Mouse (Mus musculus): Measurements from ENCODE around the gene Fstl4. TPM values are rescaled to one million over a fixed set of nuclear protein-coding genes. Genes with fewer than 3 reads are reported as not detected.

Gene Fstl4
- polyA plus RNA-seq (2016; fragmentation: Nextera tagmentation; extraction: Ambion mirVana): 0.95 and 1.2 TPM in 2 replicates

DNA sequence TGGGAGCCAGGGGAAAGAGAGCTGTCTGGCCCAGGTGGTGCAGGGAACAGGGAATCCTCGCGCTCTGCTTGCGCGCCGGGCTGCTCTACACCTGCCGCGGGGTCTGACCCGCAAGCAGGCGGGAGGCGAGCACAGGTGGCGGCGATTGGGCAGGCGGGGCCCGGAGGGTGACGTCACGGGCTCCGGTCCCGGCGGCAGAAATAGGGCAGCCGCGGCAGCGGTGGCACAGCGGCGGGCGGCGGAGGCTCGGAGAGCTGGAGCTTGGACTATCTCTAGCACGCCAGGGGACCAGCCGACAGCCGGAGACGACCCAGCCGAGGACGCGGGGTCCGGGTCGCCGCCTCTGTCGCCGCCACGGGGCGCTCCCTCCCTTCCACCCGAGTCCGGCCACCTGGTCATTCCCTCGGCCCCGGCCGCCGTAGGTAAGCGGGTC lies at the start of gene Fstl4:
TSS of gene Fstl4 (plus strand) at position 174 of the 433 bp plus-strand sequence.
- Histone ChIP-seq H3K9ac (replicated peaks) (peak within 1 kb of the TSS; percentile 48; the same call in 1 of the 2 replicates), H3K27ac (no peak within 1 kb of the TSS), H3K4me2 (peak within 1 kb of the TSS; percentile 96), H3K4me1 (replicated peaks) (peaks cover 18% of the 10 kb centered on the region), H3K27me3 (peaks cover 80% of the 10 kb centered on the region), H3K36me3 (no peaks in the 10 kb centered on the region), H3K9me3 (no peaks in the 10 kb centered on the region), H3K4me3 (replicated peaks) (peak within 1 kb of the TSS; percentile 55)
- peak; percentile 31; the same call in 1 of the 2 replicates for ATAC-seq (ENCODE audit: insufficient number of reproducible peaks, insufficient read depth, low FRiP score, low TSS enrichment, low read depth)
- WGBS: 1% methylated on average over 48 of the region's 48 CpGs

DNA sequence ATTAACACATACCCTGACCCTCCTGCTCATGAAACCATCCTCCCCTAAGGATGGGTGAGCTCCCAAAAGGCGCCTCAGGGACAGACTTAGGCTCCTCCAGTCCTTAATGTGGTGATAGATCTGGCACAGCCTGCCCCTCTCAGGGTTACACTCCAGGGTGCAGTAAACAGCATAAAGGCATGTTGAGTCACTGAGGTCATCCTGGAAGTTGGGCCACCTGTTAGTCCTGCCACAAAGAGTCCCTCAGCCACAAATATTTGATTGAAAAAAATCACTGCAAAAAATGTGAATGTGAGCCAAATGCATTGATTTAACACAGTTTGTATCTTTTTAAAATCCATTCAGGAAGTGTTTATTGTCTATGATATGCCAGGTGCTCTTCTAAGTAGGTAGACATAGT lies 45.9 kb upstream of the Fstl4 start:
- WGBS: 46% methylated on average over 1 of the region's 1 CpGs
- Histone ChIP-seq H3K36me3 (no peaks in the 10 kb centered on the region), H3K9me3 (no peaks in the 10 kb centered on the region), H3K4me3 (replicated peaks) (no peak overlapping the region), H3K27me3 (no peaks in the 10 kb centered on the region), H3K9ac (replicated peaks) (no peak overlapping the region), H3K4me1 (replicated peaks) (no peaks in the 10 kb centered on the region; the same call in 1 of the 2 replicates), H3K4me2 (no peak overlapping the region), H3K27ac (no peak overlapping the region)
- ATAC-seq (ENCODE audit: insufficient number of reproducible peaks, insufficient read depth, low FRiP score, low TSS enrichment, low read depth): no peak

DNA sequence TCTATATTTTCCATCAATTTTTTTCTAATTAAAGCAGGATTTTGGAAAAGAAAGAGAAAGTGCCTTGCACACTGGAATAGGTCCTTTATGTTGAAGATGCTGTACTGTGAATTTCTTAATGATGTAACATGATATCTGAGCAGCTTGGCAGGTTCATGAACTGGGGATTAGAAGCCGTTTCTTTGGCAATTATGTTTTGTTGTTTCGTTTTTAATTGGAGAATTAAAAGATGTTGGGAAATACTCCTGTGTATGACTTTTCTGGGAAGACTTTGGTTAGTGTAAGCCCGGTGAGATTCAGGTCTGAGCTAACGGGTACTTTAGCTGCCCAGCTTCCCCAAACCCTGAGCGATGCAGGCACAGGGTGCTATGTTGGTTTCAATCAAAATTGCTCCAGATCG lies 43.3 kb upstream of the Fstl4 start:
- no peaks in the 10 kb centered on the region for H3K36me3 ChIP-seq
- H3K27me3 ChIP-seq: no peaks in the 10 kb centered on the region
- H3K9me3 ChIP-seq: peaks cover 1% of the 10 kb centered on the region; the same call in 1 of the 2 replicates
- 64% methylated on average over 6 of the region's 6 CpGs for WGBS
- no peak for ATAC-seq (ENCODE audit: insufficient number of reproducible peaks, insufficient read depth, low FRiP score, low TSS enrichment, low read depth)
- H3K4me3 ChIP-seq (replicated peaks): no peak overlapping the region
- no peak overlapping the region for H3K9ac ChIP-seq (replicated peaks)
- H3K4me1 ChIP-seq (replicated peaks): no peaks in the 10 kb centered on the region; the same call in 1 of the 2 replicates
- H3K27ac ChIP-seq: no peak overlapping the region
- H3K4me2 ChIP-seq: no peak overlapping the region

DNA sequence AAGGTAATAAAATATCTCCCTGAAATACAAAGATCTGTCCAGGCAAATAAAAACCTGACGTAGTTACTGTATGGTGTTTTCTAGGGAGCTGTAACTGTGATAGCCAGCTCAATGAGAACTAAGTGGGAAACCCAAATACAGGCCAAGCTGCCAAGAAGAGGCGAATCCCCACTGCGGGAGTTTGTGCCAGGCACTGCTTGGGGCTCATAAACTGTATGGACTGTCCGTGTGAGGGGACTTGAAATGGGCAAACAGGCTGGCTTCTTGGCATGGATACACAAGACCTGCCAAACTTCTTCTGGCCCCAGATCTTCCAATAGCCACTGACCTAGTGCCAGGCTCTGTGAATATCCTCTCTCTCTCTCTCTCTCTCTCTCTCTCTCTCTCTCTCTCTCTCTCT lies 41.7 kb upstream of the Fstl4 start:
- Histone ChIP-seq H3K4me1 (replicated peaks) (no peaks in the 10 kb centered on the region; the same call in 1 of the 2 replicates), H3K4me3 (replicated peaks) (no peak overlapping the region), H3K9ac (replicated peaks) (no peak overlapping the region), H3K27me3 (no peaks in the 10 kb centered on the region), H3K9me3 (peaks cover 3% of the 10 kb centered on the region; the same call in 1 of the 2 replicates), H3K4me2 (no peak overlapping the region), H3K27ac (no peak overlapping the region), H3K36me3 (no peaks in the 10 kb centered on the region)
- WGBS: 82% methylated on average over 4 of the region's 4 CpGs
- no peak for ATAC-seq (ENCODE audit: insufficient number of reproducible peaks, insufficient read depth, low FRiP score, low TSS enrichment, low read depth)

DNA sequence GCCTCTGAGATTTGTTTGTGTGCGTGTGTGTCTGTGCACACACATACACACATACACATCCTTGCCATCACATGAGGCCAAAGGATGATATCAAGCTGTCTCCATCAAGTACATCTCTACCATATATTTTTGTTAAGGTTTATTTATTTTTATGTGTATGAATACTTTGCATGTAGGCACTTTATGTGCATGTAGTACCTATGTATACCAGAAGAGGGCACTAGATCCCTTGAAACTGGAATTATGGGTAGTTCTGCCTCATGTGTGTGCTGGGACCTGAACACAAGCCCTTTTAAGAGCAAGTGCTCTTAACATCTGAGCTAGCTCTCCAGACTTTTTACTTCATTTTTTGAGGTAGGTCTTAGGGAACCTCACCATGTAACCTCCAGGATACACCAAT lies 38.4 kb upstream of the Fstl4 start:
- Histone ChIP-seq H3K4me2 (no peak overlapping the region), H3K9me3 (peaks cover 3% of the 10 kb centered on the region; the same call in 1 of the 2 replicates), H3K4me3 (replicated peaks) (no peak overlapping the region), H3K9ac (replicated peaks) (no peak overlapping the region), H3K36me3 (no peaks in the 10 kb centered on the region), H3K4me1 (replicated peaks) (no peaks in the 10 kb centered on the region; the same call in 1 of the 2 replicates), H3K27ac (no peak overlapping the region), H3K27me3 (no peaks in the 10 kb centered on the region)
- WGBS: 97% methylated on average over 1 of the region's 1 CpGs
- ATAC-seq (ENCODE audit: insufficient number of reproducible peaks, insufficient read depth, low FRiP score, low TSS enrichment, low read depth): no peak

DNA sequence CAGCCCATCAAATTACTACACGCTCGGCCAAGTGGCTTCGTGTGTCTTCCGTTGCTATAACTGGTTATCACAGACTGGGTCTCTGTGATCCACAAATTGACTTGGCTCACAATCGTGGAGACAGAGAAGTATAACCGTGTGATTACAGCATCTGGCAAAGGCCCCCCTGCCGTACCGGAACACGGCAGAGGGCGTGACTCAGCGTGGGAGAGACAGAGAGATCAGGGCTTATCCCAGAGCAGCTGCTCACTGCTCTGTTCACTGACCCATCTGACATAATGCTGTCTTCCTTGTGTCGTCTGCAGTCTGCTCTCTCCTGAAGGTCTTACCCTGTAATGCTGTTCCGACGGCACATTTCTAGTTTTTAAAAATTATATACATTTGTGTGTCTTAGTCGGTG lies 36.0 kb upstream of the Fstl4 start:
- H3K9me3 ChIP-seq: peaks cover 3% of the 10 kb centered on the region; the same call in 1 of the 2 replicates
- no peaks in the 10 kb centered on the region for H3K4me1 ChIP-seq (replicated peaks)
- ATAC-seq (ENCODE audit: insufficient number of reproducible peaks, insufficient read depth, low FRiP score, low TSS enrichment, low read depth): no peak
- 82% methylated on average over 15 of the region's 15 CpGs for WGBS
- H3K36me3 ChIP-seq: no peaks in the 10 kb centered on the region
- H3K4me2 ChIP-seq: no peak overlapping the region
- H3K4me3 ChIP-seq (replicated peaks): no peak overlapping the region
- no peak overlapping the region for H3K27ac ChIP-seq
- H3K9ac ChIP-seq (replicated peaks): no peak overlapping the region
- no peaks in the 10 kb centered on the region for H3K27me3 ChIP-seq

DNA sequence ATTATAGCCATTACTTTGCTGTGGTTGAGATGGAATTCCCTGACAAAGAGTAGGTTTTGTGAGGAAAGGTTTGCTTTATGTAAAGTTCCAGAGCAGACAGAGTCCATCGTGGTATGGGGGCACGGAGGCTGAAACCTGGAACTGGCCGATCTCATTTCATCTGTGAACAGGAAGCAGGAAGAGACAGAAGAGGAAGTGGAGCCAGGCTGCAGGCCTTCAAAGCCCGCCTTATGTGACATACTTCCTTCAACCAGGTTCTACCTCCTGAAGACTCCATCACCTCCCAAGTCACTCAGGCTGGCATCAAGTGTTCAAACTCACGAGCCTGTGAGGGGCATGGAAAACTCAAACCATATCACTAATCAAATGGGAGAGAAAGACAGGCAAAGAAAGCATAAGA lies 34.5 kb upstream of the Fstl4 start:
- no peak overlapping the region for H3K9ac ChIP-seq (replicated peaks)
- peaks cover 3% of the 10 kb centered on the region; the same call in 1 of the 2 replicates for H3K9me3 ChIP-seq
- no peaks in the 10 kb centered on the region for H3K27me3 ChIP-seq
- no peaks in the 10 kb centered on the region for H3K36me3 ChIP-seq
- H3K4me3 ChIP-seq (replicated peaks): no peak overlapping the region
- no peak for ATAC-seq (ENCODE audit: insufficient number of reproducible peaks, insufficient read depth, low FRiP score, low TSS enrichment, low read depth)
- no peak overlapping the region for H3K27ac ChIP-seq
- H3K4me1 ChIP-seq (replicated peaks): no peaks in the 10 kb centered on the region
- 79% methylated on average over 5 of the region's 5 CpGs for WGBS
- no peak overlapping the region for H3K4me2 ChIP-seq

DNA sequence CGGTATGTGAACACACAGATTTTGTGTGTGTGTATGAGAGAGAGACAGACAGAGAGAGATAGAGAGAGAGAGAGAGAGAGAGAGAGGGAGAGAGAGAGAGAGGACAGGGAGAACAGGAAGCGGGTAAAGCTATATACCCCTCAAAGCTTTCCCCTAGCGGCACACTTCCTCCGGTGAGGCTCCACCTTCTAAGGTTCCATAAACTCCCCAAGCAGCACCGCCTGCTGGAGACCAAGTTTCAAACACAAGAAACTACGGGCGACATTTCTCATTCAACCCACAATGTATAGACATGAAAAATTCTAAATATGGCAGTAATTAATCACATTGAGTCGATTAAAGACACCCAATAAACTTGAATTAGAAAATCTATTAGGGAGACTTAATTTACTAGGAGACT lies 32.5 kb upstream of the Fstl4 start:
- WGBS: 42% methylated on average over 8 of the region's 8 CpGs
- Histone ChIP-seq H3K4me2 (no peak overlapping the region), H3K36me3 (no peaks in the 10 kb centered on the region), H3K27ac (no peak overlapping the region), H3K4me1 (replicated peaks) (no peaks in the 10 kb centered on the region), H3K9ac (replicated peaks) (no peak overlapping the region), H3K9me3 (no peaks in the 10 kb centered on the region), H3K27me3 (no peaks in the 10 kb centered on the region), H3K4me3 (replicated peaks) (no peak overlapping the region)
- no peak for ATAC-seq (ENCODE audit: insufficient number of reproducible peaks, insufficient read depth, low FRiP score, low TSS enrichment, low read depth)

DNA sequence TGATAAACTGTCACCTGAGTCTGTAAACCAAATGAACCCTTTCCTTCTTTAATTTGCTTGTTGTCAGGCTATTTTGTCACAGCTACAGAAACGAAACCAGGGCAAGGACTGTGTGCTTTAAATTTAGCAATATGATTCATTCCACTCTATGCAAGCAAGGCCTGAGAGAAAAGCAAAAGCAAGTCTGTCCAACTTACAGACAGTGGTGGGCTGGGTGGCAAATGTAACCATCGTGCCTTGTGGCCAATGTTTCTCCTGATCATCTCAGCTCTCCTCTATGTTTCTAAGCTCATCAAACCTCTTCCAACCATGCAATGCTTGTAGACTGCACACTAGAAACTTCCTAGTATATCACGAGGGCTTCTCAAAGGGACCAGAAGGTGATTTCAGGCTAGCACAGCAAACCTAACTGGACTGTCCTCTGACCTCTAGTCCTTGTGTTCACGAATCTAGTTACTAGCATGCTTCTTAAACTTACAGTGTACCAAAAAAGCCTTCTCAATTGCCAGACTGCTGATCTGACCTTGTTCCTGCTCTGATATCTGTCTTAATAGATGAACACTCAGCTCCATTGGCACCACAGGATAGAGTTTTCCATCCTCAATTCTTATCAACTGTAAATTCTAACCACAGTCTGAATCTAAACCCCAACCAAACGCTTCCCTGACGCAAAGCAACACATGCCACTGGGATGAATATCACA lies 29.8 kb upstream of the Fstl4 start:
- H3K9me3 ChIP-seq: no peaks in the 10 kb centered on the region
- no peak for ATAC-seq (ENCODE audit: insufficient number of reproducible peaks, insufficient read depth, low FRiP score, low TSS enrichment, low read depth)
- H3K9ac ChIP-seq (replicated peaks): no peak overlapping the region
- no peak overlapping the region for H3K4me2 ChIP-seq
- H3K27me3 ChIP-seq: no peaks in the 10 kb centered on the region
- 84% methylated on average over 6 of the region's 6 CpGs for WGBS
- no peak overlapping the region for H3K4me3 ChIP-seq (replicated peaks)
- H3K27ac ChIP-seq: no peak overlapping the region
- H3K4me1 ChIP-seq (replicated peaks): 0 out of 2 replicates have a peak, but pooled peaks cover 2% of the 10 kb centered on the region
- H3K36me3 ChIP-seq: no peaks in the 10 kb centered on the region

DNA sequence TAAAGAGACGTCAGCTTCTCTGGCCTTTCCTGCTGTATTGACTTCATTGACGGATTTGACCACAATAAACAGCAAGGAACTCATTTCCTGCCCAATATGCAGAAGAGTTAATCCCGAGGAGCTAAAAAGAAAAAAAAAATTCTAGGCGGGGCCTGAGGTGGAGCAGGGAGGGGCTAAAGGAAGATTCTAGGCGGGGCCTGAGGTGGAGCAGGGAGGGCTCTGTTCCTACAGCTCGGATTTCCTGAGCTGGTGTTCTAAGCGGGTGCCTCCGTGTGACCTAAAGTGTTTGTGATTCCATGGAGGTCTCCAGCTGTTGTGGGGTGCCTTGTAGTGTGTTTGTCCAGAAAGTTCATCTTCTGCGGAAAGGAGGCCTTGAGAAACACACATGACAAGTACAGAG lies 25.2 kb upstream of the Fstl4 start:
- H3K4me1 ChIP-seq (replicated peaks): 0 out of 2 replicates have a peak, but pooled peaks cover 2% of the 10 kb centered on the region

DNA sequence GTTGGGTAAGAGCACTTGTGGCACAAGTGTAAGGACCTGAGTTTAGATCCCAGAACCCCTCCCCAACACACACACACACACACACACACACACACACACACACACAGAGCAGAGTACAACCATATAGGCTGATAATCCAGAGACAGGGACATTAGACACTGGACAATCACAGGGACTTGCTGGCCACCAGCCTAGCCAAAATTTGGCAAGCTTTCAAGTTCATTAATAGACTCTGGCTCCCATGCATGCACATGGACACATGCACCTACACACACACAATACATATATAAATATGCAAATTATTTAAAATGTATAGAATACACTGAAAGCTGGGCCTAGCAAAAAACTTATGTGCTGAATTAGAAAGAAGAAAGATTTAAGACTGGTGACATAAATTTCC lies 24.0 kb upstream of the Fstl4 start:
- H3K4me2 ChIP-seq: no peak overlapping the region
- H3K9ac ChIP-seq (replicated peaks): no peak overlapping the region
- 0 out of 2 replicates have a peak, but pooled peaks cover 2% of the 10 kb centered on the region for H3K4me1 ChIP-seq (replicated peaks)
- H3K36me3 ChIP-seq: no peaks in the 10 kb centered on the region
- no peak overlapping the region for H3K4me3 ChIP-seq (replicated peaks)
- no peak for ATAC-seq (ENCODE audit: insufficient number of reproducible peaks, insufficient read depth, low FRiP score, low TSS enrichment, low read depth)
- no peak overlapping the region for H3K27ac ChIP-seq
- 0 out of 2 replicates have a peak, but pooled peaks cover 3% of the 10 kb centered on the region for H3K9me3 ChIP-seq
- H3K27me3 ChIP-seq: no peaks in the 10 kb centered on the region; the same call in 1 of the 2 replicates

More for the DNA sequence above, 25.2 kb upstream of the Fstl4 start:
- ATAC-seq (ENCODE audit: insufficient number of reproducible peaks, insufficient read depth, low FRiP score, low TSS enrichment, low read depth): no peak
- H3K4me3 ChIP-seq (replicated peaks): no peak overlapping the region
- no peak overlapping the region for H3K27ac ChIP-seq
- H3K9me3 ChIP-seq: 0 out of 2 replicates have a peak, but pooled peaks cover 3% of the 10 kb centered on the region
- no peak overlapping the region for H3K9ac ChIP-seq (replicated peaks)
- no peaks in the 10 kb centered on the region for H3K27me3 ChIP-seq
- 15% methylated on average over 9 of the region's 9 CpGs for WGBS
- no peak overlapping the region for H3K4me2 ChIP-seq
- no peaks in the 10 kb centered on the region for H3K36me3 ChIP-seq

Data from limb, embryonic 12.5 days (tissue).